Mouse (Mus musculus): Measurements from ENCODE around the gene Mpdz.

Mpdz gene

GRCm38 (mm10) chr4:81442078-81442981, at the start of gene Mpdz:
Gene Mpdz, minus strand, starts transcription at chr4:81442815.
- DNase-seq (ENCODE audit: low read depth), result no peak

- no peak for DNase-seq (ENCODE audit: low read depth)
These were observed 47.9 kb upstream of the Mpdz start for GRCm38 (mm10) chr4:81490556-81490955.

- DNase-seq (ENCODE audit: low read depth), result no peak
These were observed 42.0 kb upstream of the Mpdz start for GRCm38 (mm10) chr4:81484603-81485002.

GRCm38 (mm10) chr4:81483887-81484602, 41.4 kb upstream of the Mpdz start:
- no peak for DNase-seq (ENCODE audit: low read depth)

- DNase-seq (ENCODE audit: low read depth), result no peak
These were observed 40.5 kb upstream of the Mpdz start for GRCm38 (mm10) chr4:81483159-81483558.

GRCm38 (mm10) chr4:81466821-81467220, 24.2 kb upstream of the Mpdz start:
- no peak for DNase-seq (ENCODE audit: low read depth)

GRCm38 (mm10) chr4:81465172-81465571, 22.6 kb upstream of the Mpdz start:
- DNase-seq (ENCODE audit: low read depth), result no peak

GRCm38 (mm10) chr4:81462253-81462652, 19.6 kb upstream of the Mpdz start:
- DNase-seq (ENCODE audit: low read depth), result no peak

GRCm38 (mm10) chr4:81458921-81459320, 16.3 kb upstream of the Mpdz start:
- DNase-seq (ENCODE audit: low read depth), result no peak

GRCm38 (mm10) chr4:81453806-81454205, 11.2 kb upstream of the Mpdz start:
- no peak for DNase-seq (ENCODE audit: low read depth)

- no peak for DNase-seq (ENCODE audit: low read depth)
These were observed 9.6 kb upstream of the Mpdz start for GRCm38 (mm10) chr4:81452183-81452582.

- no peak for DNase-seq (ENCODE audit: low read depth)
These were observed 6.8 kb upstream of the Mpdz start for GRCm38 (mm10) chr4:81449413-81449812.

GRCm38 (mm10) chr4:81443566-81443965, 951 bp upstream of the Mpdz start:
- no peak for DNase-seq (ENCODE audit: low read depth)

- DNase-seq (ENCODE audit: low read depth), result no peak
These were observed 8.7 kb downstream of the Mpdz start for GRCm38 (mm10) chr4:81433961-81434360.

- no peak for DNase-seq (ENCODE audit: low read depth)
These were observed 11.8 kb downstream of the Mpdz start for GRCm38 (mm10) chr4:81430826-81431225.

GRCm38 (mm10) chr4:81430105-81430504, 12.5 kb downstream of the Mpdz start:
- no peak for DNase-seq (ENCODE audit: low read depth)

GRCm38 (mm10) chr4:81429670-81430069, 12.9 kb downstream of the Mpdz start:
- no peak for DNase-seq (ENCODE audit: low read depth)

- no peak for DNase-seq (ENCODE audit: low read depth)
These were observed 19.1 kb downstream of the Mpdz start for GRCm38 (mm10) chr4:81423556-81423955.

GRCm38 (mm10) chr4:81421621-81422020, 21.0 kb downstream of the Mpdz start:
- DNase-seq (ENCODE audit: low read depth), result no peak

GRCm38 (mm10) chr4:81415324-81416026, 27.1 kb downstream of the Mpdz start:
- no peak for DNase-seq (ENCODE audit: low read depth)

- no peak for DNase-seq (ENCODE audit: low read depth)
These were observed 27.8 kb downstream of the Mpdz start for GRCm38 (mm10) chr4:81414684-81415323.

GRCm38 (mm10) chr4:81396883-81397282, 45.7 kb downstream of the Mpdz start:
- DNase-seq (ENCODE audit: low read depth), result no peak

Data from 416B (cell line).